Mouse (Mus musculus): ENCODE data around the gene Gimap8.

GRCm38 (mm10) chr6:48608124-48608523 is 38.9 kb upstream of the Gimap8 start:
- no peak for TF ChIP-seq POLR2A (IDR thresholded peaks at IDR 0.05; ENCODE audit: borderline replicate concordance, insufficient read depth, low read length)
- TF ChIP-seq CTCF (IDR thresholded peaks at IDR 0.05; ENCODE audit: borderline replicate concordance, insufficient read depth, low read depth, low read length), result no peak

All from cerebellum, adult 2 months (tissue).